Mouse (Mus musculus) limb, embryonic 14.5 days (tissue): ENCODE measurements at regions not wholly inside any gene's neighbourhood (a gene's known extent, or its start where the extent isn't known, plus 50 kb on each side); places are given as distances from the start of the nearest gene placed in this dataset.

ENCODE experiments used
- ATAC-seq: fragments of 200-750 bp; cut with Nextera tagmentation; 2 replicates; pipeline ENCODE4 v1.8.0; 2017; ENCODE audit warnings: low read depth, moderate number of reproducible peaks, moderate TSS enrichment; ENCODE audit not compliant: low FRiP score
- DNase-seq: peaks from one replicate; pipeline ENCODE4 v3.0.0-alpha.2; 2015; ENCODE audit warnings: low spot score
- H3K27ac ChIP-seq: fragments of 300-500 bp; sonication (generic); replicated peaks from 2 replicates; pipeline ENCODE4 v1.5.1; 2014; ENCODE audit warnings: low read depth, mild to moderate bottlenecking, low read length, moderate library complexity, mixed read lengths
- H3K27me3 ChIP-seq: fragments of 300-500 bp; sonication (generic); 2 replicates; pipeline ENCODE4 v1.6.1; 2014; ENCODE audit warnings: low read length, mixed read lengths; ENCODE audit not compliant: control insufficient read depth, insufficient read depth
- H3K36me3 ChIP-seq: fragments of 300-500 bp; sonication (generic); 2 replicates; pipeline ENCODE4 v1.6.1; 2014; ENCODE audit warnings: mild to moderate bottlenecking, low read length, moderate library complexity, mixed read lengths; ENCODE audit not compliant: control insufficient read depth, insufficient read depth
- H3K4me1 ChIP-seq: fragments of 300-500 bp; sonication (generic); 2 replicates; pipeline ENCODE4 v1.6.1; 2014; ENCODE audit warnings: antibody characterized with exemption, low read length, mixed read lengths; ENCODE audit not compliant: control insufficient read depth, insufficient read depth
- H3K4me2 ChIP-seq: fragments of 300-500 bp; sonication (generic); replicated peaks from 2 replicates; pipeline ENCODE4 v1.6.1; 2014; ENCODE audit warnings: low read depth, mild to moderate bottlenecking, low read length, moderate library complexity; ENCODE audit not compliant: severe bottlenecking
- H3K4me3 ChIP-seq: fragments of 300-500 bp; sonication (generic); replicated peaks from 2 replicates; pipeline ENCODE4 v1.5.1; 2014; ENCODE audit warnings: low read length
- H3K9ac ChIP-seq: fragments of 300-500 bp; sonication (generic); 2 replicates; pipeline ENCODE4 v1.6.1; 2014; ENCODE audit warnings: mild to moderate bottlenecking, low read depth, low read length, moderate library complexity; ENCODE audit not compliant: severe bottlenecking
- H3K9me3 ChIP-seq: fragments of 300-500 bp; sonication (generic); 2 replicates; pipeline ENCODE4 v1.6.1; 2016; ENCODE audit warnings: low read length; ENCODE audit not compliant: control insufficient read depth
- POLR2A ChIP-seq: fragments of 200-500 bp; IDR thresholded peaks from 2 replicates; pipeline ENCODE4 v1.8.0; 2012; ENCODE audit warnings: inconsistent platforms, mild to moderate bottlenecking, moderate library complexity, borderline replicate concordance; ENCODE audit not compliant: insufficient read depth, insufficient read length; ENCODE audit errors: extremely low read depth
- WGBS: fragments of 180-500 bp; shearing (Covaris S2); extraction: QIAGEN DNeasy Blood & Tissue Kit; methylation state at CpG from one replicate; pipeline ENCODE4 v1.1.7; 2014; 5-methylcytosine and 5-hydroxymethylcytosine counted together

GRCm38 (mm10) chr12:12722982-12723661 is 218.6 kb downstream of the Mycn start:
- no peaks in the 10 kb centered on the region for H3K9me3 ChIP-seq
- no peak for TF ChIP-seq POLR2A
- 0 out of 2 replicates have a peak, but pooled peaks cover 2% of the 10 kb centered on the region for H3K4me1 ChIP-seq
- no peak overlapping the region for H3K4me2 ChIP-seq
- DNase-seq (no peak), ATAC-seq (no peak)
- 82% methylated on average over 20 of the region's 20 CpGs for WGBS
- no peak overlapping the region for H3K4me3 ChIP-seq
- H3K27me3 ChIP-seq = no peaks in the 10 kb centered on the region
- no peak overlapping the region for H3K9ac ChIP-seq
- no peaks in the 10 kb centered on the region for H3K36me3 ChIP-seq
- no peak overlapping the region for H3K27ac ChIP-seq

DNA sequence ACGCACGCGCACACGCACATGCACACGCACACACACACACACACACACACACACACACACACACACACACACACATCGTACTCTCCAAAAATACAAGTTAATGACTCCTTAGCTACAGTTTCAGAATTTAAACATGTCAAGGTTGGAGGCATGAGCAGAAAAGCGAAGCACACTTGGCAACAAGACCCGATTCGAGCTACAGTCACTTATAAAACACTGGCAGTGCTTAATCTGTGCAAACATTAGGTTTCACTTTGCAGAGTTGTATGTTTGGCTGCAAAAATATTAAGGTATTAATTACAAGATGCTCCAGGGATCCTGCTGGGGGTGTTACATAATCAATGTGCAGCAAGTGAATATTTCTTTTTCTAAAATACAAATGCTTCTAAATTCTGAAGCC is 225.0 kb downstream of the Mycn start:
- H3K4me2 ChIP-seq = no peak overlapping the region
- 78% methylated on average over 9 of the region's 9 CpGs for WGBS
- H3K27ac ChIP-seq = no peak overlapping the region
- no peak for ATAC-seq
- no peaks in the 10 kb centered on the region for H3K27me3 ChIP-seq
- DNase-seq = no peak
- no peaks in the 10 kb centered on the region for H3K4me1 ChIP-seq
- no peaks in the 10 kb centered on the region for H3K9me3 ChIP-seq
- no peak overlapping the region for H3K9ac ChIP-seq
- TF ChIP-seq POLR2A = no peak
- no peaks in the 10 kb centered on the region for H3K36me3 ChIP-seq
- H3K4me3 ChIP-seq = no peak overlapping the region

GRCm38 (mm10) chr12:12715956-12716669 is 225.6 kb downstream of the Mycn start:
- no peak overlapping the region for H3K27ac ChIP-seq
- H3K36me3 ChIP-seq = no peaks in the 10 kb centered on the region
- no peak overlapping the region for H3K4me3 ChIP-seq
- no peak overlapping the region for H3K4me2 ChIP-seq
- no peaks in the 10 kb centered on the region for H3K9me3 ChIP-seq
- no peak for TF ChIP-seq POLR2A
- H3K4me1 ChIP-seq = no peaks in the 10 kb centered on the region
- DNase-seq (no peak), ATAC-seq (no peak)
- H3K27me3 ChIP-seq = no peaks in the 10 kb centered on the region
- H3K9ac ChIP-seq = no peak overlapping the region
- WGBS = 78% methylated on average over 5 of the region's 7 CpGs

DNA sequence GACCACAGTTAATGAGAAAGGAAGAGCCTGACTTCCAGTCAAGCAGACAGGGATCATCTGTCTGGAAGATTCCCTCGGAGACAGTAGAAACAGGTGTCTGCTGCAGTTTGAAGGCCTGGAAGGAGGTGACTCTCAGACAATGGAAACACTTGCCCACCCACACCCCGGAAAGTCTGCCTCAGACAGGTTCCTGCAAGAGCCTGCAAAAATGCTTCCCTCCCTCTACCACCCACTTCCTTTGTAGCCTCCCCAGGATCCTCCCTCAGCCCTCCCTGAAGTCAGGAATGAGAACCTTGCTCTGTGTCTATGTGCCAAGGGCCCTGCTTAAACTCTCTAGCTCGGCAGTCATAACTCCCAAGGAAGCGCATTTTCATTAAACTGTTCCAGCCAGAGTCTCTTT is 226.2 kb downstream of the Mycn start:
- no peak overlapping the region for H3K4me2 ChIP-seq
- no peak for DNase-seq
- WGBS = 47% methylated on average over 4 of the region's 4 CpGs
- TF ChIP-seq POLR2A = no peak
- no peak overlapping the region for H3K4me3 ChIP-seq
- no peak for ATAC-seq
- no peak overlapping the region for H3K9ac ChIP-seq
- H3K4me1 ChIP-seq = no peaks in the 10 kb centered on the region
- no peak overlapping the region for H3K27ac ChIP-seq
- H3K9me3 ChIP-seq = no peaks in the 10 kb centered on the region
- H3K36me3 ChIP-seq = no peaks in the 10 kb centered on the region
- H3K27me3 ChIP-seq = no peaks in the 10 kb centered on the region

DNA sequence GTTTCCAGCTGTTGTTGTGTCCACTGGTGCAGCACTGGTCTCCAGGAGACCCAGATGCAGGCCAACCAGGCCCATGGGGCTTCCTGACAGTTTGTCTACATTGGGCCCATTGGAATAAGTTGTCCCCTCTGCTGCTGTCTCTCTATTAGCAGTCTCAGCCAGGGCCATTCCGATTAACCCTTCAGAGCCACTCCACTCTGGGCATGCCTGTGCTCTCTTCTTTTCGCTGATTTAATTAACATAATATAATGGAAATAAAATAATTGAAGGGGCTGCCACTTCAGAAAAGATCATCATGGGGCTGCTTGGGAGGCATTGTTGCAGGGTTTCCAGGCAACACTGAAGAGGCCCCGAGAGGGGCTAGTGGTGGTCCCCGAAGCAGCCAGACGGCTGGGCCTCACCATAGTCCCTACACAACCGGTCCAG is 231.5 kb downstream of the Mycn start:
- ATAC-seq (no peak), DNase-seq (no peak)
- H3K27me3 ChIP-seq = no peaks in the 10 kb centered on the region
- H3K4me3 ChIP-seq = no peak overlapping the region
- no peak overlapping the region for H3K4me2 ChIP-seq
- H3K36me3 ChIP-seq = no peaks in the 10 kb centered on the region
- no peak overlapping the region for H3K9ac ChIP-seq
- H3K4me1 ChIP-seq = no peaks in the 10 kb centered on the region
- whole genome bisulfite sequencing = 67% methylated on average over 6 of the region's 6 CpGs
- no peak overlapping the region for H3K27ac ChIP-seq
- no peak for TF ChIP-seq POLR2A
- H3K9me3 ChIP-seq = no peaks in the 10 kb centered on the region
